Mouse (Mus musculus): Measurements from ENCODE around the gene Gbp4. TPM values are rescaled to one million over a fixed set of nuclear protein-coding genes. Genes with fewer than 3 reads are reported as not detected.
A peak's percentile ranks its signal among the peaks of the same experiment; 100 is the strongest.
"Not testable (repeated sequence)": the region's sequence is repeated elsewhere in the genome, so short reads cannot be mapped to it uniquely, and the experiment has no call there.

Gbp4 gene
- polyA plus RNA-seq, 1 experiment from 2014 or later: 4.4 TPM

GRCm38 (mm10) chr5:105138906-105139305 is 480 bp downstream of the Gbp4 start:
- no peak overlapping the region for H3K9ac ChIP-seq (ENCODE audit: low read depth, low read length)
- WGBS (ENCODE audit: insufficient replicate concordance): 57% methylated on average over 1 of the region's 1 CpGs
- no peaks in the 10 kb centered on the region for H3K36me3 ChIP-seq (ENCODE audit: control insufficient read depth, insufficient read depth, low read length)
- 0 out of 2 replicates have a peak overlapping the region, but pooled peaks have one; percentile 8 for H3K4me3 ChIP-seq (ENCODE audit: low read depth, low read length)
- H3K4me1 ChIP-seq (ENCODE audit: control insufficient read depth, insufficient read depth, low read length): no peaks in the 10 kb centered on the region
- H3K27ac ChIP-seq (ENCODE audit: low read depth, low read length): 0 out of 2 replicates have a peak overlapping the region, but pooled peaks have one; percentile 15
- no peaks in the 10 kb centered on the region for H3K9me3 ChIP-seq (replicated peaks; ENCODE audit: control insufficient read depth, low read length)
- H3K27me3 ChIP-seq (ENCODE audit: control insufficient read depth, insufficient read depth, low read length): no peaks in the 10 kb centered on the region
- no peak for ATAC-seq (replicated peaks; ENCODE audit: insufficient number of reproducible peaks, low FRiP score, low TSS enrichment)
- H3K4me2 ChIP-seq: peak overlapping the region; percentile 35; the same call in 1 of the 2 replicates

- H3K4me2 ChIP-seq; H3K27me3 ChIP-seq (ENCODE audit: control insufficient read depth, insufficient read depth, low read length); H3K36me3 ChIP-seq (ENCODE audit: control insufficient read depth, insufficient read depth, low read length); H3K4me3 ChIP-seq (ENCODE audit: low read depth, low read length); ATAC-seq (replicated peaks; ENCODE audit: insufficient number of reproducible peaks, low FRiP score, low TSS enrichment); H3K27ac ChIP-seq (ENCODE audit: low read depth, low read length); H3K9me3 ChIP-seq (replicated peaks; ENCODE audit: control insufficient read depth, low read length); H3K9ac ChIP-seq (ENCODE audit: low read depth, low read length); H3K4me1 ChIP-seq (ENCODE audit: control insufficient read depth, insufficient read depth, low read length): not testable (repeated sequence)
- WGBS (ENCODE audit: insufficient replicate concordance): 85% methylated on average over 3 of the region's 3 CpGs
Observed at GRCm38 (mm10) chr5:105136706-105137304, 2.6 kb downstream of the Gbp4 start.

GRCm38 (mm10) chr5:105121731-105122130 is 17.7 kb downstream of the Gbp4 start:
- not testable (repeated sequence) for H3K36me3 ChIP-seq (ENCODE audit: control insufficient read depth, insufficient read depth, low read length); H3K27ac ChIP-seq (ENCODE audit: low read depth, low read length); H3K9ac ChIP-seq (ENCODE audit: low read depth, low read length); H3K4me2 ChIP-seq; H3K27me3 ChIP-seq (ENCODE audit: control insufficient read depth, insufficient read depth, low read length); H3K4me3 ChIP-seq (ENCODE audit: low read depth, low read length); ATAC-seq (replicated peaks; ENCODE audit: insufficient number of reproducible peaks, low FRiP score, low TSS enrichment); H3K9me3 ChIP-seq (replicated peaks; ENCODE audit: control insufficient read depth, low read length); H3K4me1 ChIP-seq (ENCODE audit: control insufficient read depth, insufficient read depth, low read length)
- WGBS (ENCODE audit: insufficient replicate concordance): 73% methylated on average over 6 of the region's 6 CpGs

- Histone ChIP-seq H3K27me3 (ENCODE audit: control insufficient read depth, insufficient read depth, low read length) (no peaks in the 10 kb centered on the region), H3K4me3 (ENCODE audit: low read depth, low read length) (no peak overlapping the region), H3K4me1 (ENCODE audit: control insufficient read depth, insufficient read depth, low read length) (no peaks in the 10 kb centered on the region), H3K9ac (ENCODE audit: low read depth, low read length) (no peak overlapping the region), H3K4me2 (no peak overlapping the region), H3K36me3 (ENCODE audit: control insufficient read depth, insufficient read depth, low read length) (no peaks in the 10 kb centered on the region), H3K27ac (ENCODE audit: low read depth, low read length) (no peak overlapping the region), H3K9me3 (replicated peaks; ENCODE audit: control insufficient read depth, low read length) (no peaks in the 10 kb centered on the region)
- no peak for ATAC-seq (replicated peaks; ENCODE audit: insufficient number of reproducible peaks, low FRiP score, low TSS enrichment)
- 65% methylated on average over 2 of the region's 2 CpGs for WGBS (ENCODE audit: insufficient replicate concordance)
Observed at GRCm38 (mm10) chr5:105115740-105116139, 23.6 kb downstream of the Gbp4 start.

- Histone ChIP-seq H3K9me3 (replicated peaks; ENCODE audit: control insufficient read depth, low read length) (no peaks in the 10 kb centered on the region), H3K4me3 (ENCODE audit: low read depth, low read length) (no peak overlapping the region), H3K9ac (ENCODE audit: low read depth, low read length) (no peak overlapping the region), H3K27me3 (ENCODE audit: control insufficient read depth, insufficient read depth, low read length) (no peaks in the 10 kb centered on the region), H3K4me2 (no peak overlapping the region), H3K27ac (ENCODE audit: low read depth, low read length) (no peak overlapping the region), H3K4me1 (ENCODE audit: control insufficient read depth, insufficient read depth, low read length) (no peaks in the 10 kb centered on the region), H3K36me3 (ENCODE audit: control insufficient read depth, insufficient read depth, low read length) (no peaks in the 10 kb centered on the region)
- 88% methylated on average over 2 of the region's 2 CpGs for WGBS (ENCODE audit: insufficient replicate concordance)
- ATAC-seq (replicated peaks; ENCODE audit: insufficient number of reproducible peaks, low FRiP score, low TSS enrichment): no peak
Observed at GRCm38 (mm10) chr5:105114696-105115095, 24.7 kb downstream of the Gbp4 start.

- Histone ChIP-seq H3K4me1 (ENCODE audit: control insufficient read depth, insufficient read depth, low read length) (no peaks in the 10 kb centered on the region), H3K36me3 (ENCODE audit: control insufficient read depth, insufficient read depth, low read length) (no peaks in the 10 kb centered on the region), H3K27me3 (ENCODE audit: control insufficient read depth, insufficient read depth, low read length) (no peaks in the 10 kb centered on the region), H3K4me2 (no peak overlapping the region), H3K27ac (ENCODE audit: low read depth, low read length) (no peak overlapping the region), H3K9me3 (replicated peaks; ENCODE audit: control insufficient read depth, low read length) (no peaks in the 10 kb centered on the region), H3K9ac (ENCODE audit: low read depth, low read length) (no peak overlapping the region), H3K4me3 (ENCODE audit: low read depth, low read length) (no peak overlapping the region)
- ATAC-seq (replicated peaks; ENCODE audit: insufficient number of reproducible peaks, low FRiP score, low TSS enrichment): no peak
- WGBS (ENCODE audit: insufficient replicate concordance): 84% methylated on average over 5 of the region's 5 CpGs
Observed at GRCm38 (mm10) chr5:105113656-105114055, 25.7 kb downstream of the Gbp4 start.

GRCm38 (mm10) chr5:105110271-105110852 is 29.0 kb downstream of the Gbp4 start:
- H3K27ac ChIP-seq (ENCODE audit: low read depth, low read length): peak overlapping the region; percentile 43; the same call in 1 of the 2 replicates
- not testable (repeated sequence) for H3K4me1 ChIP-seq (ENCODE audit: control insufficient read depth, insufficient read depth, low read length); H3K9me3 ChIP-seq (replicated peaks; ENCODE audit: control insufficient read depth, low read length); H3K9ac ChIP-seq (ENCODE audit: low read depth, low read length); H3K36me3 ChIP-seq (ENCODE audit: control insufficient read depth, insufficient read depth, low read length); H3K4me2 ChIP-seq; H3K4me3 ChIP-seq (ENCODE audit: low read depth, low read length); H3K27me3 ChIP-seq (ENCODE audit: control insufficient read depth, insufficient read depth, low read length)
- WGBS (ENCODE audit: insufficient replicate concordance): 14% methylated on average over 4 of the region's 4 CpGs
- peak; percentile 57; the same call in 1 of the 2 replicates for ATAC-seq (replicated peaks; ENCODE audit: insufficient number of reproducible peaks, low FRiP score, low TSS enrichment)

- H3K9me3 ChIP-seq (replicated peaks; ENCODE audit: control insufficient read depth, low read length); ATAC-seq (replicated peaks; ENCODE audit: insufficient number of reproducible peaks, low FRiP score, low TSS enrichment); H3K4me2 ChIP-seq; H3K9ac ChIP-seq (ENCODE audit: low read depth, low read length); H3K27me3 ChIP-seq (ENCODE audit: control insufficient read depth, insufficient read depth, low read length); H3K36me3 ChIP-seq (ENCODE audit: control insufficient read depth, insufficient read depth, low read length); H3K4me1 ChIP-seq (ENCODE audit: control insufficient read depth, insufficient read depth, low read length); H3K4me3 ChIP-seq (ENCODE audit: low read depth, low read length): not testable (repeated sequence)
- WGBS (ENCODE audit: insufficient replicate concordance): 49% methylated on average over 1 of the region's 1 CpGs
- H3K27ac ChIP-seq (ENCODE audit: low read depth, low read length): peak overlapping the region; percentile 22; the same call in 1 of the 2 replicates
Observed at GRCm38 (mm10) chr5:105109775-105110174, 29.6 kb downstream of the Gbp4 start.

GRCm38 (mm10) chr5:105105689-105106088 is 33.7 kb downstream of the Gbp4 start:
- H3K9ac ChIP-seq (ENCODE audit: low read depth, low read length); H3K36me3 ChIP-seq (ENCODE audit: control insufficient read depth, insufficient read depth, low read length); H3K9me3 ChIP-seq (replicated peaks; ENCODE audit: control insufficient read depth, low read length); H3K4me1 ChIP-seq (ENCODE audit: control insufficient read depth, insufficient read depth, low read length); H3K4me2 ChIP-seq; H3K4me3 ChIP-seq (ENCODE audit: low read depth, low read length); H3K27me3 ChIP-seq (ENCODE audit: control insufficient read depth, insufficient read depth, low read length); ATAC-seq (replicated peaks; ENCODE audit: insufficient number of reproducible peaks, low FRiP score, low TSS enrichment); H3K27ac ChIP-seq (ENCODE audit: low read depth, low read length): not testable (repeated sequence)
- WGBS (ENCODE audit: insufficient replicate concordance): 58% methylated on average over 2 of the region's 2 CpGs
